Mouse (Mus musculus): Measurements from ENCODE around the gene Slco4c1.

Gene Slco4c1

GRCm38 (mm10) chr1:96768264-96768663, 103.7 kb downstream of the Slco4c1 start:
- peak; percentile 24 to 35 for DNase-seq

GRCm38 (mm10) chr1:96766535-96766934, 105.4 kb downstream of the Slco4c1 start:
- no peak for DNase-seq
